Mouse (Mus musculus) stomach, postnatal 0 days (tissue): ENCODE data around the gene Afmid. TPM values are rescaled to one million over a fixed set of nuclear protein-coding genes. Genes with fewer than 3 reads are reported as not detected.

Experiments
- ATAC-seq: fragments of 200-750 bp; cut with Nextera tagmentation; 2 replicates; pipeline ENCODE4 v1.8.0; 2017; ENCODE audit not compliant: low FRiP score, low TSS enrichment
- DNase-seq: peaks from one replicate; pipeline ENCODE4 v3.0.0-alpha.2; 2016; ENCODE audit warnings: low spot score
- H3K27ac ChIP-seq: fragments of 300-500 bp; sonication (generic); replicated peaks from 2 replicates; pipeline ENCODE4 v1.5.1; 2014; ENCODE audit warnings: mild to moderate bottlenecking, control low read depth
- H3K27me3 ChIP-seq: fragments of 300-500 bp; sonication (generic); 2 replicates; pipeline ENCODE4 v1.6.1; 2014; ENCODE audit warnings: low read length; ENCODE audit not compliant: control insufficient read depth, insufficient read depth
- H3K36me3 ChIP-seq: fragments of 300-500 bp; sonication (generic); 2 replicates; pipeline ENCODE4 v1.6.1; 2014; ENCODE audit warnings: low read length, mixed read lengths; ENCODE audit not compliant: control insufficient read depth, insufficient read depth
- H3K4me1 ChIP-seq: fragments of 300-500 bp; sonication (generic); replicated peaks from 2 replicates; pipeline ENCODE4 v1.6.1; 2014; ENCODE audit warnings: antibody characterized with exemption; ENCODE audit not compliant: control insufficient read depth, insufficient read depth
- H3K4me2 ChIP-seq: fragments of 300-500 bp; sonication (generic); replicated peaks from 2 replicates; pipeline ENCODE4 v1.6.1; 2014; ENCODE audit warnings: low read depth, mild to moderate bottlenecking, control low read depth, moderate library complexity
- H3K4me3 ChIP-seq: fragments of 300-500 bp; sonication (generic); 2 replicates; pipeline ENCODE4 v1.5.1; 2014; ENCODE audit warnings: low read depth, low read length, control low read depth
- H3K9ac ChIP-seq: fragments of 300-500 bp; sonication (generic); 2 replicates; pipeline ENCODE4 v1.6.1; 2014; ENCODE audit warnings: mild to moderate bottlenecking, low read length, control low read depth, mixed read lengths
- H3K9me3 ChIP-seq: fragments of 300-500 bp; sonication (generic); 2 replicates; pipeline ENCODE4 v1.6.1; 2016; ENCODE audit warnings: low read length; ENCODE audit not compliant: control insufficient read depth
- CTCF ChIP-seq: IDR thresholded peaks from 2 replicates; pipeline ENCODE4 v1.5.1; 2016; ENCODE audit warnings: antibody characterized with exemption, low read depth, mild to moderate bottlenecking, moderate library complexity
- EP300 ChIP-seq: optimal IDR thresholded peaks from 2 replicates; pipeline ENCODE3; 2016; ENCODE audit warnings: antibody characterized with exemption
- WGBS: fragments of 180-500 bp; shearing (Covaris S2); extraction: QIAGEN DNeasy Blood & Tissue Kit; methylation state at CpG from one replicate; pipeline ENCODE4 v1.1.7; 2014; 5-methylcytosine and 5-hydroxymethylcytosine counted together
- polyA plus RNA-seq: library from polyadenylated mRNA; unstranded; fragments of >200 nt; fragmentation: Nextera tagmentation; extraction: Ambion mirVana; gene quantifications from 2 replicates; pipeline ENCODE4 v1.2.1, GENCODE M21; 2015

Afmid gene
- polyA plus RNA-seq, 1 experiment from 2014 or later: 5.7 TPM

- H3K27ac ChIP-seq: no peak within 1 kb of the TSS
- ATAC-seq (0 out of 2 replicates have a peak, but pooled peaks have one; percentile 24), DNase-seq (no peak)
- H3K4me1 ChIP-seq: no peaks in the 10 kb centered on the region
- H3K9me3 ChIP-seq: no peaks in the 10 kb centered on the region
- no peak for TF ChIP-seq EP300
- TF ChIP-seq CTCF: no peak
- 65% methylated on average over 9 of the region's 9 CpGs for WGBS
- no peaks in the 10 kb centered on the region for H3K27me3 ChIP-seq
- no peak within 1 kb of the TSS for H3K4me2 ChIP-seq
- H3K36me3 ChIP-seq: no peaks in the 10 kb centered on the region
- H3K9ac ChIP-seq: no peak within 1 kb of the TSS
- H3K4me3 ChIP-seq: no peak within 1 kb of the TSS
These were observed 28.1 kb upstream of the Afmid start, which contains the start of gene 6030468B19Rik for GRCm38 (mm10) chr11:117797511-117798159. Gene 6030468B19Rik, plus strand, starts transcription at chr11:117797660.

- no peak overlapping the region for H3K27ac ChIP-seq
- H3K4me1 ChIP-seq: no peaks in the 10 kb centered on the region
- no peaks in the 10 kb centered on the region for H3K27me3 ChIP-seq
- no peak overlapping the region for H3K4me2 ChIP-seq
- H3K36me3 ChIP-seq: no peaks in the 10 kb centered on the region
- TF ChIP-seq EP300: no peak
- no peak for TF ChIP-seq CTCF
- H3K9ac ChIP-seq: no peak overlapping the region
- WGBS: 37% methylated on average over 2 of the region's 2 CpGs
- H3K9me3 ChIP-seq: no peaks in the 10 kb centered on the region
- H3K4me3 ChIP-seq: no peak overlapping the region
- ATAC-seq (no peak), DNase-seq (no peak)
These were observed 27.6 kb upstream of the Afmid start for GRCm38 (mm10) chr11:117798160-117798541.

GRCm38 (mm10) chr11:117799174-117799573, 26.6 kb upstream of the Afmid start:
- Histone ChIP-seq H3K4me2 (no peak overlapping the region), H3K36me3 (no peaks in the 10 kb centered on the region), H3K4me1 (no peaks in the 10 kb centered on the region), H3K27ac (no peak overlapping the region), H3K4me3 (no peak overlapping the region), H3K27me3 (no peaks in the 10 kb centered on the region), H3K9me3 (no peaks in the 10 kb centered on the region), H3K9ac (no peak overlapping the region)
- ATAC-seq (no peak), DNase-seq (no peak)
- 62% methylated on average over 5 of the region's 5 CpGs for WGBS
- TF ChIP-seq CTCF: no peak
- no peak for TF ChIP-seq EP300

GRCm38 (mm10) chr11:117800038-117800437, 25.7 kb upstream of the Afmid start:
- Histone ChIP-seq H3K36me3 (no peaks in the 10 kb centered on the region), H3K4me3 (no peak overlapping the region), H3K9me3 (no peaks in the 10 kb centered on the region), H3K4me2 (no peak overlapping the region), H3K4me1 (no peaks in the 10 kb centered on the region), H3K27me3 (no peaks in the 10 kb centered on the region), H3K27ac (no peak overlapping the region), H3K9ac (no peak overlapping the region)
- TF ChIP-seq EP300 (no peak), CTCF (no peak)
- DNase-seq (no peak), ATAC-seq (no peak)
- WGBS: 83% methylated on average over 7 of the region's 7 CpGs

GRCm38 (mm10) chr11:117801650-117802049, 24.1 kb upstream of the Afmid start:
- no peak overlapping the region for H3K9ac ChIP-seq
- H3K27ac ChIP-seq: no peak overlapping the region
- H3K27me3 ChIP-seq: no peaks in the 10 kb centered on the region
- H3K4me1 ChIP-seq: no peaks in the 10 kb centered on the region
- ATAC-seq (no peak), DNase-seq (no peak)
- no peaks in the 10 kb centered on the region for H3K9me3 ChIP-seq
- TF ChIP-seq EP300 (no peak), CTCF (no peak)
- H3K36me3 ChIP-seq: no peaks in the 10 kb centered on the region
- H3K4me2 ChIP-seq: no peak overlapping the region
- no peak overlapping the region for H3K4me3 ChIP-seq
- 74% methylated on average over 7 of the region's 7 CpGs for WGBS

- no peaks in the 10 kb centered on the region for H3K27me3 ChIP-seq
- no peaks in the 10 kb centered on the region for H3K9me3 ChIP-seq
- H3K4me2 ChIP-seq: no peak overlapping the region
- H3K4me3 ChIP-seq: no peak overlapping the region
- no peaks in the 10 kb centered on the region for H3K36me3 ChIP-seq
- ATAC-seq (peak; percentile 59), DNase-seq (no peak)
- H3K27ac ChIP-seq: 0 out of 2 replicates have a peak overlapping the region, but pooled peaks have one; percentile 4
- 85% methylated on average over 3 of the region's 3 CpGs for WGBS
- H3K4me1 ChIP-seq: no peaks in the 10 kb centered on the region
- H3K9ac ChIP-seq: no peak overlapping the region
- TF ChIP-seq EP300 (no peak), CTCF (no peak)
These were observed 22.5 kb upstream of the Afmid start for GRCm38 (mm10) chr11:117803166-117803688.
